Mouse (Mus musculus): ENCODE measurements around the gene Zmat5. TPM values are rescaled to one million over a fixed set of nuclear protein-coding genes. Genes with fewer than 3 reads are reported as not detected.
A peak's percentile ranks its signal among the peaks of the same experiment; 100 is the strongest.

Gene Zmat5
- 38.8 and 40.6 TPM in 2 replicates for total RNA-seq (2015)
- 8.2 and 10.8 TPM in 2 replicates for total RNA-seq (2017)

- ATAC-seq (replicated peaks; ENCODE audit: poor library complexity): peak; percentile 97
These were observed at the start of gene Zmat5, which contains the start of gene Uqcr10 for GRCm38 (mm10) chr11:4704072-4704964. TSS of gene Zmat5 (plus strand) at chr11:4704678. TSS of gene Uqcr10 (minus strand) at chr11:4704342.

GRCm38 (mm10) chr11:4659818-4660217 is 44.7 kb upstream of the Zmat5 start:
- ATAC-seq (replicated peaks; ENCODE audit: poor library complexity): peak; percentile 78

- ATAC-seq (replicated peaks; ENCODE audit: poor library complexity): no peak
These were observed 44.0 kb upstream of the Zmat5 start for GRCm38 (mm10) chr11:4660309-4661025.

- peak; percentile 66 for ATAC-seq (replicated peaks; ENCODE audit: poor library complexity)
These were observed 43.2 kb upstream of the Zmat5 start for GRCm38 (mm10) chr11:4661324-4661723.

GRCm38 (mm10) chr11:4661871-4662495 is 42.5 kb upstream of the Zmat5 start:
- ATAC-seq (replicated peaks; ENCODE audit: poor library complexity): no peak

GRCm38 (mm10) chr11:4662496-4662878 is 42.0 kb upstream of the Zmat5 start:
- no peak for ATAC-seq (replicated peaks; ENCODE audit: poor library complexity)

GRCm38 (mm10) chr11:4671736-4672135 is 32.7 kb upstream of the Zmat5 start:
- no peak for ATAC-seq (replicated peaks; ENCODE audit: poor library complexity)

GRCm38 (mm10) chr11:4674593-4674992 is 29.9 kb upstream of the Zmat5 start:
- peak; percentile 76 for ATAC-seq (replicated peaks; ENCODE audit: poor library complexity)

GRCm38 (mm10) chr11:4675126-4675562 is 29.3 kb upstream of the Zmat5 start:
- ATAC-seq (replicated peaks; ENCODE audit: poor library complexity): no peak

GRCm38 (mm10) chr11:4675693-4676092 is 28.8 kb upstream of the Zmat5 start:
- ATAC-seq (replicated peaks; ENCODE audit: poor library complexity): no peak

GRCm38 (mm10) chr11:4677250-4677872 is 27.1 kb upstream of the Zmat5 start:
- ATAC-seq (replicated peaks; ENCODE audit: poor library complexity): peak; percentile 93

GRCm38 (mm10) chr11:4678700-4679440 is 25.6 kb upstream of the Zmat5 start:
- no peak for ATAC-seq (replicated peaks; ENCODE audit: poor library complexity)

GRCm38 (mm10) chr11:4679441-4679832 is 25.0 kb upstream of the Zmat5 start:
- ATAC-seq (replicated peaks; ENCODE audit: poor library complexity): no peak

- ATAC-seq (replicated peaks; ENCODE audit: poor library complexity): no peak
These were observed 24.4 kb upstream of the Zmat5 start for GRCm38 (mm10) chr11:4680126-4680525.

GRCm38 (mm10) chr11:4683516-4683915 is 21.0 kb upstream of the Zmat5 start:
- peak; percentile 20; the same call in 1 of the 2 replicates for ATAC-seq (replicated peaks; ENCODE audit: poor library complexity)

GRCm38 (mm10) chr11:4684186-4684585 is 20.3 kb upstream of the Zmat5 start:
- ATAC-seq (replicated peaks; ENCODE audit: poor library complexity): no peak

- no peak for ATAC-seq (replicated peaks; ENCODE audit: poor library complexity)
These were observed 19.4 kb upstream of the Zmat5 start for GRCm38 (mm10) chr11:4685071-4685470.

- ATAC-seq (replicated peaks; ENCODE audit: poor library complexity): no peak
These were observed 19.0 kb upstream of the Zmat5 start for GRCm38 (mm10) chr11:4685510-4685909.

GRCm38 (mm10) chr11:4687027-4687426 is 17.5 kb upstream of the Zmat5 start:
- no peak for ATAC-seq (replicated peaks; ENCODE audit: poor library complexity)

GRCm38 (mm10) chr11:4687874-4688273 is 16.6 kb upstream of the Zmat5 start:
- ATAC-seq (replicated peaks; ENCODE audit: poor library complexity): no peak
